Mouse (Mus musculus): Measurements from ENCODE around the gene Ablim1.

- no peak for TF ChIP-seq EP300 (IDR thresholded peaks at IDR 0.05; ENCODE audit: insufficient read depth, low read depth, low read length)
- TF ChIP-seq CTCF (IDR thresholded peaks at IDR 0.05; ENCODE audit: low read depth, low read length), result no peak
Measured at GRCm38 (mm10) chr19:57359701-57360326, 45.1 kb upstream of the Ablim1 start.
